Mouse (Mus musculus) spleen, embryonic (tissue): ENCODE measurements around the gene Olfr1217.
"Not testable (repeated sequence)": the region's sequence is repeated elsewhere in the genome, so short reads cannot be mapped to it uniquely, and the experiment has no call there.

ENCODE experiments used
- CTCF ChIA-PET: fragments of 350-600 bp; sonication (Branson Sonifier 250); formaldehyde crosslinking; loops from one replicate; lab custom pipeline; 2022; lab: Charles Lee

The Olfr1217 gene

GRCm38 (mm10) chr2:89031965-89032364, at the start of gene Olfr1217:
TSS of gene Olfr1217 (minus strand) at chr2:89032065.
- CTCF ChIA-PET: no interaction called here

- CTCF ChIA-PET: no interaction called here
Measured at GRCm38 (mm10) chr2:89081487-89081886, 49.6 kb upstream of the Olfr1217 start.

GRCm38 (mm10) chr2:89061087-89061486, 29.2 kb upstream of the Olfr1217 start, which contains the start of gene Olfr1218:
TSS of gene Olfr1218 (minus strand) at chr2:89061187.
- CTCF ChIA-PET: no interaction called here

- CTCF ChIA-PET: not testable (repeated sequence)
Measured at GRCm38 (mm10) chr2:89021436-89021835, 10.4 kb downstream of the Olfr1217 start.

- CTCF ChIA-PET: no interaction called here
Measured at GRCm38 (mm10) chr2:89018240-89018639, 13.6 kb downstream of the Olfr1217 start, which contains the start of gene Olfr1216. TSS of gene Olfr1216 (minus strand) at chr2:89018340.

GRCm38 (mm10) chr2:89006873-89007272, 25.0 kb downstream of the Olfr1217 start, which contains the start of gene Olfr1215:
TSS of gene Olfr1215 (minus strand) at chr2:89006973.
- CTCF ChIA-PET: no interaction called here

- CTCF ChIA-PET: no interaction called here
Measured at GRCm38 (mm10) chr2:88992553-88992952, 39.3 kb downstream of the Olfr1217 start, which contains the start of gene Olfr1214. TSS of gene Olfr1214 (minus strand) at chr2:88992653.

GRCm38 (mm10) chr2:88980181-88980580, 51.7 kb downstream of the Olfr1217 start, which contains the start of gene Gm13762:
TSS of gene Gm13762 (minus strand) at chr2:88980281.
- CTCF ChIA-PET: no interaction called here
